Mouse (Mus musculus): ENCODE measurements around the gene Akr1b3. TPM values are rescaled to one million over a fixed set of nuclear protein-coding genes. Genes with fewer than 3 reads are reported as not detected.

Akr1b3 gene
- total and polyA plus RNA-seq, 2 experiments from 2014 or later: 79.8 to 105 TPM

DNA sequence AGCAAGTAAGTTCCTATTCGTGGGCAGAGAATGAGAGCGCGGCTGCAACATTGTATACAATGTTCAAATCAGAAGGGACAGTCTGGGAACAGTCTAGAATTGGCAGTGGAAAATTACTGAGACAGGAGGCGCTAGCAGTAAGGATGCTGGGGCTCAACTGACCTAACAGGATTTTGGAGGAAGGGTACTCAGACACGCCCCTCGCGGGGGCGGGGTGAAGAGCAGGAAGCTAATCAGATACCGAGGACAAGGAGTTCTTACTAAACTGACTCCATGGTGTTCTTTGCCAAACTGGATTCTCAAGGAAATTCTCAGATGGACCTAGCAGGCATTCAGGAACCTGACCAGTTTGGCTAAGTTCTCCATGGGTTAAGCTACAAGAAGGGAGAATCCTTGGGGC, 27.7 kb upstream of the Akr1b3 start:
- Histone ChIP-seq H3K9me3 (ENCODE audit: low read length) (no peaks in the 10 kb centered on the region), H3K9ac (replicated peaks; ENCODE audit: low read length, poor library complexity, severe bottlenecking) (no peak overlapping the region), H3K4me1 (ENCODE audit: insufficient read depth, low read length) (no peaks in the 10 kb centered on the region), H3K27ac (ENCODE audit: low read depth, low read length) (no peak overlapping the region), H3K36me3 (ENCODE audit: insufficient read depth, low read length) (no peaks in the 10 kb centered on the region), H3K4me3 (ENCODE audit: low read depth, low read length) (no peak overlapping the region), H3K27me3 (ENCODE audit: insufficient read depth, low read length) (no peaks in the 10 kb centered on the region), H3K4me2 (ENCODE audit: low read depth, low read length, poor library complexity, severe bottlenecking) (no peak overlapping the region)
- 24% methylated on average over 9 of the region's 9 CpGs for WGBS
- no peak for TF ChIP-seq CTCF (IDR thresholded peaks at IDR 0.05)
- ATAC-seq (ENCODE audit: low FRiP score) (no peak), DNase-seq (ENCODE audit: low spot score) (peak; percentile 12)

DNA sequence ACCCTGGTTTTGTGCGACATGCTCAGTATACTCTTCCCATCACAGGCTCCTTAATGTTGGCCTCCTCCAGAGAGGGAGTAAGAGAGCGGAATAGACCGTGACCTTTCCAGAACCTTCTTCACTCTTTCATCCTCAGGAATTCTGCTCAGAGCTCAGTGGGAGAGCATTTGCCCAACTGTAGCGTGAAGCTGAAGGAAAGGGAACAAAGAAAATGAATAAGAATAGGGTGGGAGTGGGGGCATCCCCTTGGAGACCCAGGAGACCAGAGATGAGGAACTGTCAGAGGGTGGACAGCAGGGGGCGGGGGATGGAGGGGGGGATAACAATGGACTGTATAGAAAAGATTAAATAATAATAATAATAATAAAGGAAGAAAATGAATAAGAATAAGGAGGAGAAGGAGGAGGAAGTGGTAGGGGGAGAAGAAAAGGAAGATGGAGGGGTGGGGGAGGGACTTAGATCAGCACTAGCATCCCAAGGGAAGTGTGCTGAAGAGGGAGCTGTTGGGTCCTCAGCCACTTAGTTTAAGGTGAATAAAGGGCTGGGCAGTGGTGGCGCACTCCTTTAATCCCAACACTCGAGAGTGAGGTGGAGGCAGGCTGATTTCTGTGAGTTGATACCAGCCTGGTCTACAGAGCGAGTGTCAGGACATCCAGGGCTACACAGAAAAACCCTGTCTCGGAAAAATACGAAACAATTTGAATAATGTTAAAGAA, 27.0 kb upstream of the Akr1b3 start:
- no peak overlapping the region for H3K27ac ChIP-seq (ENCODE audit: low read depth, low read length)
- H3K4me2 ChIP-seq (ENCODE audit: low read depth, low read length, poor library complexity, severe bottlenecking): no peak overlapping the region
- no peak overlapping the region for H3K4me3 ChIP-seq (ENCODE audit: low read depth, low read length)
- no peaks in the 10 kb centered on the region for H3K27me3 ChIP-seq (ENCODE audit: insufficient read depth, low read length)
- H3K9me3 ChIP-seq (ENCODE audit: low read length): no peaks in the 10 kb centered on the region
- H3K9ac ChIP-seq (replicated peaks; ENCODE audit: low read length, poor library complexity, severe bottlenecking): no peak overlapping the region
- DNase-seq (ENCODE audit: low spot score) (no peak), ATAC-seq (ENCODE audit: low FRiP score) (no peak)
- no peaks in the 10 kb centered on the region for H3K36me3 ChIP-seq (ENCODE audit: insufficient read depth, low read length)
- TF ChIP-seq CTCF (IDR thresholded peaks at IDR 0.05): no peak
- whole genome bisulfite sequencing: 39% methylated on average over 10 of the region's 10 CpGs
- H3K4me1 ChIP-seq (ENCODE audit: insufficient read depth, low read length): no peaks in the 10 kb centered on the region

DNA sequence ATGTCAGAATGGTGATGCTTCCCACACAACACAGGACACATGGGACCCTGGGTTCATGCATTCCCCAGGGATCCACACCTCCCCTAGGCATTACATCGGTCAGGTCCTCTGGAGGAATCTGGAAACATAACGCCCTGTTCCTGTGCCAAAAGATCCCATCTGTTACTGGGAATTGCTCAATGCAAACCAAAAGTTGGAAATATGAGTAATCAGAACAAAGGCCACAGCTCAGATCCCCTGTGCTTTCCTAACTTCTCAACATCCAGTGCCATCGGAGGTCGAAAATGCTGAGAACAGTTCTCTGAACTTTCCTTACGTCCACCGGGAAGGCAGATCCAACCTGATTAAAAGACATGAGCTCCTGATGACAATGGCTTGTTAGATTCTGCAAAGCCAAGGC, 26.1 kb upstream of the Akr1b3 start:
- H3K9ac ChIP-seq (replicated peaks; ENCODE audit: low read length, poor library complexity, severe bottlenecking): no peak overlapping the region
- no peak for TF ChIP-seq CTCF (IDR thresholded peaks at IDR 0.05)
- no peaks in the 10 kb centered on the region for H3K36me3 ChIP-seq (ENCODE audit: insufficient read depth, low read length)
- no peaks in the 10 kb centered on the region for H3K4me1 ChIP-seq (ENCODE audit: insufficient read depth, low read length)
- no peak overlapping the region for H3K4me3 ChIP-seq (ENCODE audit: low read depth, low read length)
- DNase-seq (ENCODE audit: low spot score) (no peak), ATAC-seq (ENCODE audit: low FRiP score) (no peak)
- H3K4me2 ChIP-seq (ENCODE audit: low read depth, low read length, poor library complexity, severe bottlenecking): no peak overlapping the region
- H3K27ac ChIP-seq (ENCODE audit: low read depth, low read length): no peak overlapping the region
- 80% methylated on average over 6 of the region's 6 CpGs for WGBS
- no peaks in the 10 kb centered on the region for H3K27me3 ChIP-seq (ENCODE audit: insufficient read depth, low read length)
- no peaks in the 10 kb centered on the region for H3K9me3 ChIP-seq (ENCODE audit: low read length)

DNA sequence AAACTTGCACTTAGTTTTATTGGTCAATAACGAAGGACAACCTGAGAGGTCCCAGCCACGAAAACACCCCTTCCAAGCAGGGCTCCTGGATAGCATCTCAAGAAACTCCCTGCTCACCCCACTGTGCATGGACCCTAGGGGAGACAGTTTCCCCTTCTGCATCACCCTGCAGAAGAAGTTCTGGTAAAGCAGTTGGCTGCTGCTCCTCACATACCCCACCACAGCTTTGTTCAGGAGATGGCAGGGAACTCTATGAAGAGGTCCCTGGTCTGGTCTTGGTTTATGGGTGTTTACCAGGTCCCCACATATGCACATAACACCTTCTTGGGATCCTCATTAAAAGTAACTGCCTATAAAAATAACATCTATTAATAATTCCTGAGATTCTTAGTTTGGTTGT, 25.2 kb upstream of the Akr1b3 start:
- H3K9me3 ChIP-seq (ENCODE audit: low read length): no peaks in the 10 kb centered on the region
- H3K9ac ChIP-seq (replicated peaks; ENCODE audit: low read length, poor library complexity, severe bottlenecking): no peak overlapping the region
- no peak overlapping the region for H3K4me2 ChIP-seq (ENCODE audit: low read depth, low read length, poor library complexity, severe bottlenecking)
- no peak overlapping the region for H3K27ac ChIP-seq (ENCODE audit: low read depth, low read length)
- no peaks in the 10 kb centered on the region for H3K4me1 ChIP-seq (ENCODE audit: insufficient read depth, low read length)
- DNase-seq (ENCODE audit: low spot score) (no peak), ATAC-seq (ENCODE audit: low FRiP score) (no peak)
- no peaks in the 10 kb centered on the region for H3K36me3 ChIP-seq (ENCODE audit: insufficient read depth, low read length)
- no peak for TF ChIP-seq CTCF (IDR thresholded peaks at IDR 0.05)
- H3K4me3 ChIP-seq (ENCODE audit: low read depth, low read length): no peak overlapping the region
- WGBS: 91% methylated on average over 2 of the region's 2 CpGs
- no peaks in the 10 kb centered on the region for H3K27me3 ChIP-seq (ENCODE audit: insufficient read depth, low read length)

DNA sequence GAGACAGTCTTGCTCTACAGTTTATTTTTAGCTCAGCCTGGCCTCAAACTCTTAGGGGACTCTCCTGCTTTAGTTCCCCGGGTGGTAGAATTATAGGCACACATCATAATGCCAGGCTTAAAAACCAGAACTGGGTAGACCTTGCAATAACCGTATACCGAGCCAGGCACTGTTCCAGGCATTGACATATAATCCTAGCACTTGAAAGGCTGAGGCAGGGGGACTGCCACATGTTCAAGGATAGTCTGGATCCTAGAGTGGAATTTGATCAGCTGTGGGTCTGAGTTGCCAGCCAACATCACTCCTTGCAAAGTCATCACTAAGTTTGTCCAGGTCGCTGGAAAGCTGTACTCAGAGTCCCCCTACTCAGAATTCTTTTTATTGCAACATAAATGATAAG, 24.7 kb upstream of the Akr1b3 start:
- no peak overlapping the region for H3K4me2 ChIP-seq (ENCODE audit: low read depth, low read length, poor library complexity, severe bottlenecking)
- no peak overlapping the region for H3K9ac ChIP-seq (replicated peaks; ENCODE audit: low read length, poor library complexity, severe bottlenecking)
- DNase-seq (ENCODE audit: low spot score): no peak

DNA sequence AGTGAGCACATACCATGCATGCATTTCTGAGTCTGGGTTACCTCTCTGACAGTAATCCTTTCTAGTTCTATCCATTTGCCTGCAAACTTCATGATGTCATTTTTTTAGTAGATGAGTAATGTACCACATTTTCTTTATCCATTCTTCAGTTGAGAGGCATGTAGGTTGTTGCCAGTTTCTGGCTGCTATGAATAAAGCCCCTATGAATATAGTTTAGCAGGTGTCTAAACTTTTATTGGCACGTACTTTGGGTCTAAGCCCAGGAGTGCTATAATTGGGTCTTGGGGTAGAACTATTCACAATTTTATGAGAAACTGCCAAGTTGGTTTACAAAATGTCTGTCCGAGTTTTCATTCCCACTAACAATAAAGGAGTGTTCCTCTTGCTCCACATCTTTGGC, 20.5 kb upstream of the Akr1b3 start:
- DNase-seq (ENCODE audit: low spot score): no peak
- no peak overlapping the region for H3K4me3 ChIP-seq (ENCODE audit: low read depth, low read length)
- no peak for ATAC-seq (ENCODE audit: low FRiP score)
- no peak for TF ChIP-seq CTCF (IDR thresholded peaks at IDR 0.05)
- H3K4me2 ChIP-seq (ENCODE audit: low read depth, low read length, poor library complexity, severe bottlenecking): no peak overlapping the region
- 80% methylated on average over 2 of the region's 2 CpGs for WGBS
- H3K27ac ChIP-seq (ENCODE audit: low read depth, low read length): no peak overlapping the region
- no peak overlapping the region for H3K9ac ChIP-seq (replicated peaks; ENCODE audit: low read length, poor library complexity, severe bottlenecking)
- H3K36me3 ChIP-seq (ENCODE audit: insufficient read depth, low read length): no peaks in the 10 kb centered on the region
- no peaks in the 10 kb centered on the region for H3K27me3 ChIP-seq (ENCODE audit: insufficient read depth, low read length)
- H3K9me3 ChIP-seq (ENCODE audit: low read length): no peaks in the 10 kb centered on the region
- no peaks in the 10 kb centered on the region for H3K4me1 ChIP-seq (ENCODE audit: insufficient read depth, low read length)

More for the DNA sequence above, 24.7 kb upstream of the Akr1b3 start:
- 86% methylated on average over 4 of the region's 4 CpGs for WGBS
- TF ChIP-seq CTCF (IDR thresholded peaks at IDR 0.05): no peak
- H3K4me3 ChIP-seq (ENCODE audit: low read depth, low read length): no peak overlapping the region
- H3K9me3 ChIP-seq (ENCODE audit: low read length): no peaks in the 10 kb centered on the region
- no peak overlapping the region for H3K27ac ChIP-seq (ENCODE audit: low read depth, low read length)
- no peak for ATAC-seq (ENCODE audit: low FRiP score)
- no peaks in the 10 kb centered on the region for H3K4me1 ChIP-seq (ENCODE audit: insufficient read depth, low read length)
- no peaks in the 10 kb centered on the region for H3K36me3 ChIP-seq (ENCODE audit: insufficient read depth, low read length)
- no peaks in the 10 kb centered on the region for H3K27me3 ChIP-seq (ENCODE audit: insufficient read depth, low read length)
